Mouse (Mus musculus) thymus, postnatal 10 days (tissue): ENCODE data around the gene Tcstv1.
"Not testable (repeated sequence)": the region's sequence is repeated elsewhere in the genome, so short reads cannot be mapped to it uniquely, and the experiment has no call there.

Source experiments
- DNase-seq, 2 experiments: peaks; one replicate each; pipeline ENCODE4 v3.0.0; 2021; ENCODE audit warnings: low spot score in 2 of 2

Tcstv1 gene

DNA sequence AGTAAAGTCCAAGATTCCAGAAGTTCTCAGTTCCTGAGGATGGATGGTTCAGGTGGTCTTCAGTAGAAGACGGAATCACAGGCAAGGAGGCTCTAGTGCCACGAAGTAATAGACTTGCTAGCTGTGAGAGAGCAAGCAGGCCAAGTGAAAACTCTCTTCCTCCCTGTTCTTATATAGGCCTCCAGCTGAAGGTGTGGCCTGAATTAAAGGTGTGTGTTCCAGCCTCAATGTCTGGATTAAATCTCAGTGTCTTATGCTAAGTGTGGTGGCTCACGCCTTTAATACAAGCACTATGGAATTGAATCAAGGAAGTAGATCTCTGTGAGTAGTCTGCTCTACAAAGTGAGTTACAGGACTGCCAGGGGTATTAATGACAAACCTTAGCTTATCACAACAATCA lies at the start of gene Tcstv1:
Gene Tcstv1, minus strand, starts transcription at position 101 of the 400 bp plus-strand sequence.
- not testable (repeated sequence) for DNase-seq

DNA sequence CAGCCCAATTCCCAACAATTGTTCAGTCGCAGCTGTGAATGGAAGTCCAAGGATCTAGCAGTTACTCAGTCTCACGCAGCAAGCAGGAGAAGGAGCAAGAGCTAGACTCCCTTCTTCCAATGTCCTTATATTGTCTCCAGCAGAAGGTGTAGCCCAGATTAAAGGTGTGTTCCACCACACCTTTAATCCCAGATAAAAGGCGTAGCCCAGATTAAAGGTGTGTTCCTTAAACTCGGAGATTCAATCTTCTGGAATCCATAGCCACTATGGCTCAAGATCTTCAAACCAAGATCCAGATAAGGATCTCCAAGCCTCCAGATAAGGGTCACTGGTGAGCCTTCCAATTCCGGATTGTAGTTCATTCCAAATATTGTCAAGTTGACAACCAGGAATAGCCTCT lies 34.6 kb upstream of the Tcstv1 start, which contains the start of gene Gm21761:
Gene Gm21761, minus strand, starts transcription at position 101 of the 400 bp plus-strand sequence.
- not testable (repeated sequence) for DNase-seq

GRCm38 (mm10) chr13:119924597-119925340 lies 30.2 kb upstream of the Tcstv1 start:
- DNase-seq = not testable (repeated sequence)

DNA sequence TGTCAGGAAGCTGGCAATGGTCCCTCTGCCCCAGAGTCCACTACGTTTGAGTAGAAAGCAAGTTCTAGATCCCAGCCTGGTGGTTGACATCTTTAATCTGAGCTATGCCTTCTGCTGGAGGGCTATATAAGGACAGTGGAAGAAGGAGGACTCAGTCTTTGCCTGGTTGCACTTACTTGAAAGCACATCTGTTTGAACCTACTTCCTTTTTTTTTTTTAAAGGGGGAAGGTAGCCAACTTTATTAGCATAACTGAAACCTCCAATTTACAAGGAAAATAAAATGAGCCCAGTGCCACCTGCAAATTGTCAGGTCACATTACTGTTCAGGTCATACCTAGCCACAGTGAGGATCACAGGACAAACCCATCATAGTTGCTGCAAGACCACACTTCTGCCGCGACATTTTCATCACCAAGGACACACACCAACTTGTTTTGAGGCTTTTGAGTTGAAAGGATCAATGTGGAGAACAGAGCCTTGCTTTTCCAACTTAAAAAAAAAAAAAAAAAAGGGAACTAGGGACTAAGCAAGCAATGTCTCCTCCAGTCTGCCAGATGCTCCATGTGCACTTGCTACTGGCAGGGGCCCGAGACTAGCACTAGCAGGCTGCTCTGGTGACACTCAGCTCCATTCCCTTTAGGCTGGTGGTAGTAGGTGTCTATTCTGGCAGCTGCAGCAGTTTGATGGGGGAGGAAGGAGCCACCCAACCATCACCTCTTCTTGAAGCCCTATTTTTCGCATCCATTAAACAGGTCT lies 22.6 kb upstream of the Tcstv1 start:
- not testable (repeated sequence) for DNase-seq

GRCm38 (mm10) chr13:119916449-119916848 lies 21.9 kb upstream of the Tcstv1 start:
- DNase-seq = not testable (repeated sequence)

DNA sequence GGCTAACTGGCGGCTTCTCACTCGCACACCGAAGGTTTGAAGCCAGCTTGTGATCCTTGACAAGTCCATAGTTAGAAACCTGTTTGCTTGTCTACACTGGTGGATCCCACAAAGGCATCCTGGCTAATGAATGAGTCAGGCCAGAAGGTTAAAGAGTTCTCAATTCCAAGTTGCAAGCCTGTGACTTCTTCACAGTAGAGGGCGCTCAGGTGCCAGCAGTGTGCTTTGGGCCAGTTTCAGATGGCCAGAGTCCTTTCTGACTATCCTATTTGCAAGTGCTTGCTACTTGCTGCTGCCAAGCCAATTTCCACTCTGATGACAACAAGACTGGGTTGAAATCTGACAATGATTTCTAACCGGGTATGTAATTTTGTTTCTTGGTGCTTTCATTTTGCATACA lies 4.0 kb upstream of the Tcstv1 start:
- not testable (repeated sequence) for DNase-seq

GRCm38 (mm10) chr13:119886896-119887295 lies 7.7 kb downstream of the Tcstv1 start:
- DNase-seq = not testable (repeated sequence)

- DNase-seq = not testable (repeated sequence)
Measured at GRCm38 (mm10) chr13:119864395-119864999, 30.1 kb downstream of the Tcstv1 start.

- not testable (repeated sequence) for DNase-seq
Measured at GRCm38 (mm10) chr13:119862399-119862798, 32.2 kb downstream of the Tcstv1 start.
